Mouse (Mus musculus) thymus, adult 2 months (tissue): ENCODE results near the gene Dnmt3a.

Source experiments
- CTCF ChIP-seq: fragments of 200-500 bp; IDR thresholded peaks from 2 replicates; pipeline ENCODE4 v1.5.1; 2012; ENCODE audit warnings: mild to moderate bottlenecking, control low read depth, low read length, moderate library complexity, borderline replicate concordance; ENCODE audit not compliant: control insufficient read depth, poor library complexity, insufficient read depth; ENCODE audit errors: extremely low read depth
- POLR2A ChIP-seq: fragments of 200-500 bp; IDR thresholded peaks from 2 replicates; pipeline ENCODE4 v1.6.1; 2012; ENCODE audit warnings: mild to moderate bottlenecking, low read length, control low read depth, moderate library complexity; ENCODE audit not compliant: control insufficient read depth, poor library complexity, insufficient read depth; ENCODE audit errors: extremely low read depth

- no peak for TF ChIP-seq POLR2A
- no peak for TF ChIP-seq CTCF
These were observed 6.4 kb downstream of the Dnmt3a start for GRCm38 (mm10) chr12:3812251-3812650.
